Mouse (Mus musculus) liver, embryonic 11.5 days (tissue): ENCODE results near the gene Polr3g. TPM values are rescaled to one million over a fixed set of nuclear protein-coding genes. Genes with fewer than 3 reads are reported as not detected.
"Not testable (repeated sequence)": the region's sequence is repeated elsewhere in the genome, so short reads cannot be mapped to it uniquely, and the experiment has no call there.

Experiments used
- ATAC-seq: fragments of 200-750 bp; cut with Nextera tagmentation; replicated peaks from 2 replicates; pipeline ENCODE4 v1.8.0; 2017; ENCODE audit warnings: moderate number of reproducible peaks, mild to moderate bottlenecking, moderate TSS enrichment, moderate library complexity; ENCODE audit not compliant: low FRiP score
- DNase-seq: peaks from one replicate; pipeline ENCODE4 v3.0.0-alpha.2; 2017; ENCODE audit warnings: low spot score
- H3K27ac ChIP-seq: fragments of 300-500 bp; sonication (generic); 2 replicates; pipeline ENCODE4 v1.5.1; 2014; ENCODE audit warnings: mild to moderate bottlenecking, low read depth, low read length, control low read depth
- H3K27me3 ChIP-seq: fragments of 300-500 bp; sonication (generic); replicated peaks from 2 replicates; pipeline ENCODE4 v1.6.1; 2014; ENCODE audit warnings: low read length, mixed read lengths; ENCODE audit not compliant: control insufficient read depth, insufficient read depth
- H3K36me3 ChIP-seq: fragments of 300-500 bp; sonication (generic); 2 replicates; pipeline ENCODE4 v1.6.1; 2014; ENCODE audit warnings: mild to moderate bottlenecking, low read length, moderate library complexity, mixed read lengths; ENCODE audit not compliant: control insufficient read depth, insufficient read depth
- H3K4me1 ChIP-seq: fragments of 300-500 bp; sonication (generic); replicated peaks from 2 replicates; pipeline ENCODE4 v1.6.1; 2014; ENCODE audit warnings: low read length, mixed read lengths; ENCODE audit not compliant: control insufficient read depth, insufficient read depth
- H3K4me2 ChIP-seq: fragments of 300-500 bp; sonication (generic); 2 replicates; pipeline ENCODE4 v1.6.1; 2014; ENCODE audit warnings: mild to moderate bottlenecking, control low read depth, moderate library complexity
- H3K4me3 ChIP-seq: fragments of 300-500 bp; sonication (generic); 2 replicates; pipeline ENCODE4 v1.5.1; 2014; ENCODE audit warnings: low read depth, low read length, control low read depth
- H3K9ac ChIP-seq: fragments of 300-500 bp; sonication (generic); 2 replicates; pipeline ENCODE4 v1.6.1; 2014; ENCODE audit warnings: low read depth, low read length, control low read depth
- H3K9me3 ChIP-seq: fragments of 300-500 bp; sonication (generic); 2 replicates; pipeline ENCODE4 v1.6.1; 2016; ENCODE audit warnings: low read length, inconsistent platforms, mixed read lengths; ENCODE audit not compliant: control insufficient read depth
- WGBS: fragments of 180-500 bp; shearing (Covaris S2); extraction: QIAGEN DNeasy Blood & Tissue Kit; methylation state at CpG from one replicate; pipeline ENCODE4 v1.1.7; 2014; 5-methylcytosine and 5-hydroxymethylcytosine counted together
- polyA plus RNA-seq: library from polyadenylated mRNA; unstranded; fragments of >200 nt; fragmentation: Nextera tagmentation; extraction: Ambion mirVana; gene quantifications from 2 replicates; pipeline ENCODE4 v1.2.1, GENCODE M21; 2014

Polr3g gene
- polyA plus RNA-seq, 1 experiment from 2014 or later, result 26.3 TPM

DNA sequence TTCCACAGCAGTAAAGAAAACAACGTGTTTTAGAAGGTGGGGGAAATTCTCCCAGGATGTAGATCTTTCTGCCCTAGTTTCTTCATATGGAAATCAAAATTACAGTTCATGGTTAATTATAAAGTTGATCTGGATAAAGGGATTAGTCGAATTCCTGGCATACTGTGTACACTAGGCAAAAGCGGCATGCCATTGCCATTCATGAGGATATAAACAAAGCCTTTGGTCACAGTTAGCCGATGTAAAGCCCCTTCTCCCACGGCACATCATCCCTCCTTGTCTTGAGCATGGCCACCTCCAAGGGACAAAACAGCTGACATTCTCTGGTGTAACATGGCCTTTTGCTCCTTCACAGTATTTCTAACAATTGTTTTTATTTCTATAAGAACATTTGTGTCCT, 80.2 kb downstream of the Polr3g start:
- H3K9me3 ChIP-seq, result no peaks in the 10 kb centered on the region
- peaks cover 33% of the 10 kb centered on the region for H3K27me3 ChIP-seq
- H3K36me3 ChIP-seq, result no peaks in the 10 kb centered on the region
- no peak for DNase-seq
- H3K9ac ChIP-seq, result no peak overlapping the region
- no peaks in the 10 kb centered on the region for H3K4me1 ChIP-seq
- ATAC-seq, result no peak
- H3K4me2 ChIP-seq, result no peak overlapping the region
- 75% methylated on average over 5 of the region's 5 CpGs for WGBS
- no peak overlapping the region for H3K4me3 ChIP-seq
- H3K27ac ChIP-seq, result no peak overlapping the region

DNA sequence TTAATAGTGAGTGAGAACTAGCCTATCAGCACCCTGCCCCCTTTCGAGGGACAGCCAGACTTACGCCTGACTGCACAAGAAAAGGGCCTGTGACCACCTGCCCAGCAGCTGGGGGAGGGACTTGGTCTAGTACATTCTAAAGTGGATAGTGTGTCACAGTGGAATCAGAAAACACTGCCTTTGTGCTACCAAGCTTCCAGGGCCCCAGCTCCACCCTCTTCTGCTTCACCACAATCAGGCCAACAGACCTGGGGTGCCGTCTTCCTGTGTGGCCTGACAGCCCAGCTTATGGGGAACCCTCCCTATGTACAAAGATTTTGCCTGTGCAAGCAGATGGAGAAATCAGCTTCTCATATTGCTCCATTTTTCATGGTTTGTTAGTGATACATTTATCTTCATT, 81.4 kb downstream of the Polr3g start:
- Histone ChIP-seq H3K27me3 (peaks cover 29% of the 10 kb centered on the region), H3K4me3 (no peak overlapping the region), H3K9me3 (no peaks in the 10 kb centered on the region), H3K4me1 (no peaks in the 10 kb centered on the region), H3K27ac (no peak overlapping the region), H3K36me3 (no peaks in the 10 kb centered on the region), H3K9ac (no peak overlapping the region), H3K4me2 (no peak overlapping the region)
- WGBS, result 72% methylated on average over 3 of the region's 3 CpGs
- no peak for DNase-seq
- no peak for ATAC-seq

DNA sequence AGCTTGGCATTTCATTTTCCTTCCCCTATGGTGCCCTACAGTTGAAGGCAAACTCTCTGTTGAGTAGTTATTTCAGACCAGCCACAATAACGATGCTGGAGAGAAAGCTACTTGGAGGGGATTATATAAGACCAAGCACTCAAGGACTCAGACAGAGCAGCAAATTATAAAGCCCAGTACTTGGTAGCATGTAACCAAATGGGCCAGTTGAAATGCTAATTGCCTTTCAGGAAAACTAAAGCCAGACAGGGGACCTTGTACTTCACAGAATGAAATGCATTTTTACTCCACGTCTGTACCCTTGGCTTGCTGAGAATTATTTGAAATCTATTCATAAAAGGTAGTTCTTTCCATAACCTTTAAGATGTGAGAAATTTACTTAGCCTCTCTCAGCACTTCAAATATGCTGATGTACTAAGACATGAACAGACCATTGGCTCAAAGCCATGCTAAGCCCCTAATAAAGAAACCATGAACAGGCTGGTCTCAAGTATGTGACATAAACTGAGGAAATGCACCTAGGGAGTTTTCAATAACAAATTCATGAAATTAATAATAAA, 82.1 kb downstream of the Polr3g start:
- DNase-seq (no peak), ATAC-seq (no peak)
- H3K27me3 ChIP-seq, result peaks cover 23% of the 10 kb centered on the region
- H3K4me3 ChIP-seq, result no peak overlapping the region
- H3K4me1 ChIP-seq, result no peaks in the 10 kb centered on the region
- H3K36me3 ChIP-seq, result no peaks in the 10 kb centered on the region
- H3K9me3 ChIP-seq, result no peaks in the 10 kb centered on the region
- no peak overlapping the region for H3K4me2 ChIP-seq
- H3K9ac ChIP-seq, result no peak overlapping the region
- WGBS, result 65% methylated on average over 2 of the region's 2 CpGs
- no peak overlapping the region for H3K27ac ChIP-seq

DNA sequence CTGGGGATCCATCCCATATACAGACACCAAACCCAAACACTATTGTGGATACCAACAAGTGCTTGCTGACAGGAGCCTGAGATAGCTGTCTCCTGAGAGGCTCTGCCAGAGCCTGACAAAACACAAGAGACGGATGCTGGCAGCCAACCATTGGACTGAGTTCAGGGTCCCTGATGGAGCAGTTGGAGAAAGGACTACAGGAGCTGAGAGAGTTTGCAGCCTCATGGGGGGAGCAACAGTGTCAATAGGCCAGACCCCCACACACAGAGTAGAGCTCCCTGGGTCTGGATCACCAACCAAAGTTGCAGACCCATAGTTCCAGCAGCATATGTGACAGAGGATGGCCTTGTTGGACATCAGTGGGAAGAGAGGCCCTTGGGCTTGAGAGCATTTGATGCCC, 83.0 kb downstream of the Polr3g start:
- not testable (repeated sequence) for H3K4me2 ChIP-seq, H3K4me3 ChIP-seq, H3K9me3 ChIP-seq, H3K9ac ChIP-seq, H3K27ac ChIP-seq, ATAC-seq, H3K36me3 ChIP-seq, H3K4me1 ChIP-seq, DNase-seq
- WGBS, result 69% methylated on average over 1 of the region's 1 CpGs
- peaks cover 16% of the 10 kb centered on the region for H3K27me3 ChIP-seq

Other genes with a start within 250 kb of the Polr3g start
- gene Adgrv1, start 77.9 kb downstream of the Polr3g start, polyA plus RNA-seq, result 0.40 and 0.58 TPM in 2 replicates
- 22.4 and 29.3 TPM in 2 replicates for gene Lysmd3, start 53.4 kb downstream of the Polr3g start, polyA plus RNA-seq
- 3.7 and 5.2 TPM in 2 replicates for gene Mblac2, start 328 bp upstream of the Polr3g start, polyA plus RNA-seq
- gene Cetn3, start 72.1 kb upstream of the Polr3g start, polyA plus RNA-seq, result 247 and 270 TPM in 2 replicates